Mouse (Mus musculus) small intestine, adult 2 months (tissue): ENCODE measurements at regions not wholly inside any gene's neighbourhood (a gene's known extent, or its start where the extent isn't known, plus 50 kb on each side); places are given as distances from the start of the nearest gene placed in this dataset.
"Not testable (repeated sequence)": the region's sequence is repeated elsewhere in the genome, so short reads cannot be mapped to it uniquely, and the experiment has no call there.

Source experiments
- H3K27ac ChIP-seq: fragments of 200-500 bp; 2 replicates; pipeline ENCODE4 v1.5.1; 2012; ENCODE audit warnings: low read depth, low read length, control low read depth, inconsistent platforms; ENCODE audit not compliant: insufficient read depth
- H3K27me3 ChIP-seq: fragments of 200-500 bp; 2 replicates; pipeline ENCODE4 v1.6.1; 2012; ENCODE audit warnings: mild to moderate bottlenecking, moderate library complexity, low read length, inconsistent platforms; ENCODE audit not compliant: control insufficient read depth, insufficient read depth
- H3K36me3 ChIP-seq: fragments of 200-500 bp; 2 replicates; pipeline ENCODE4 v1.6.1; 2012; ENCODE audit warnings: mild to moderate bottlenecking, low read length, control low read depth, inconsistent platforms; ENCODE audit not compliant: control insufficient read depth, insufficient read depth
- H3K4me1 ChIP-seq: fragments of 200-500 bp; 2 replicates; pipeline ENCODE4 v1.6.1; 2012; ENCODE audit warnings: low read length, inconsistent platforms, mixed read lengths; ENCODE audit not compliant: control insufficient read depth, insufficient read depth, insufficient read length
- H3K4me3 ChIP-seq: fragments of 200-500 bp; 2 replicates; pipeline ENCODE4 v1.5.1; 2012; ENCODE audit warnings: low read depth, mild to moderate bottlenecking, control low read depth, inconsistent platforms, low read length, moderate library complexity
- CTCF ChIP-seq: fragments of 200-500 bp; IDR thresholded peaks from 2 replicates; pipeline ENCODE4 v1.5.1; 2012; ENCODE audit warnings: low read depth, mild to moderate bottlenecking, control low read depth, inconsistent platforms, low read length, moderate library complexity, mixed read lengths; ENCODE audit not compliant: insufficient replicate concordance, insufficient read length; ENCODE audit errors: extremely low read depth
- POLR2A ChIP-seq: fragments of 200-500 bp; IDR thresholded peaks from 2 replicates; pipeline ENCODE4 v1.6.1; 2012; ENCODE audit warnings: low read depth, mild to moderate bottlenecking, control low read depth, inconsistent platforms, low read length, moderate library complexity
- WGBS: fragments of 180-500 bp; shearing (Covaris S2); methylation state at CpG from one replicate; pipeline ENCODE4 v1.1.7; 2018; 5-methylcytosine and 5-hydroxymethylcytosine counted together

DNA sequence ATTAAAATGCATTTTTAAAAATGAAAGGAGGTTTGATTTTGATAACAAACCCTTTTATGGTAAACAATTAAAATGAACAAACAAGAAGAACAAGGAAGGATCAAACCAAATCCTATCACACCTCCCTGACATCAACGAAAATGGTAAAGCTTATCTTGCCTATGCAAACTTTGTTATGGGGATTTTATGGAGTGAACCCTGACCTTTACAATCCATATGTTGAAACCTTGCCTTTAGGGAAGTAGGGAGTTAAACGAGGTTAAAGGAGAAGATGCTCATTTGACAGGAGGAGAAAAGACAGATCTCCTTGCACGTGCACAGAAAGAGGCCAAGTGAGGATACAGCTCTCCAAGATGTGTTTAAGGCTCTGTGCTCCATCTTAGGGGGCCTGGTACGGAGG, 379.5 kb upstream of the Dab2 start:
- no peaks in the 10 kb centered on the region for H3K4me1 ChIP-seq
- H3K27ac ChIP-seq = no peak overlapping the region
- TF ChIP-seq POLR2A = no peak
- no peak for TF ChIP-seq CTCF
- no peak overlapping the region for H3K4me3 ChIP-seq
- H3K27me3 ChIP-seq = no peaks in the 10 kb centered on the region
- no peaks in the 10 kb centered on the region for H3K36me3 ChIP-seq
- WGBS = 14% methylated on average over 4 of the region's 4 CpGs

DNA sequence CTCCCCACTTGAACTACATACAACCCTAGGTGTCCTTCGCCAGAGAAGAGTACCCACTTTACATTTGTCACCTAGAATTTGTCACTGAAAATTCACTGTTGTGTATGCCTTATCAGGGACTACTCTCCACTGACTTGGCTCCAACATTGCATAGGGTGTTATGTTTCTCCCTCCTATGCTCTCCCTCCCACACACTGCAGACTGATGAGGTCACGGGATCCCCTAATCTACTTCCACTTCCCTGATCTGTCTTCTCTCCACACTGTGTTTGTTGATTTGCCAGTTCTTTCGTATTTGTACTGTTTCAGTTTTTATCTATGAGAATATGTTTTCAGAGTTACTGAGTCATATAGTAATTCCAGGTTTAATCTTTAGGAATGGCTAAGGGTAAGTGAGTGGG, 371.8 kb upstream of the Dab2 start:
- Histone ChIP-seq H3K4me3 (no peak overlapping the region), H3K27me3 (no peaks in the 10 kb centered on the region), H3K27ac (no peak overlapping the region), H3K36me3 (no peaks in the 10 kb centered on the region), H3K4me1 (no peaks in the 10 kb centered on the region)
- no peak for TF ChIP-seq POLR2A
- TF ChIP-seq CTCF = no peak
- WGBS = 53% methylated on average over 3 of the region's 3 CpGs

DNA sequence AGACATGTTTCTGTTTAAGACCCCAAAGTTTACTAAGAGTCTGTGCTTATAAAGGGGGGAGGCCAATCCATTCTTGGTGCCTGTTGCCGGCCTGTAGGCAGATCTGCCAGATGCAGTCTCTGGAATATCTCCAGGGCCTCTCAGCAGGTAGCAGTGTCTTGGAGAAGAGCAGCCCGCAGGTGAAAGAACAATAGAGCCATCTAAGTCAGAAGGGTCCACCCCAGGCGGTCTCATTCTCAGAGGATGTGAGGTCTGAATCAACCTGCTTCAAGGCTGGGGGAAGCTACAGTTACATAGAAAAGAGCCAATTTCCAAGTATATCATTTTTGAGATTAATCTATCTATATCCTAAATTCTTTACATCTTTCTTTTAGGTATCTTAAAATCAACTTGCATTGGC, 366.0 kb upstream of the Dab2 start:
- no peak overlapping the region for H3K27ac ChIP-seq
- TF ChIP-seq POLR2A = no peak
- no peak for TF ChIP-seq CTCF
- WGBS = 71% methylated on average over 3 of the region's 3 CpGs
- H3K4me1 ChIP-seq = no peaks in the 10 kb centered on the region
- H3K4me3 ChIP-seq = no peak overlapping the region
- H3K36me3 ChIP-seq = no peaks in the 10 kb centered on the region
- H3K27me3 ChIP-seq = no peaks in the 10 kb centered on the region

DNA sequence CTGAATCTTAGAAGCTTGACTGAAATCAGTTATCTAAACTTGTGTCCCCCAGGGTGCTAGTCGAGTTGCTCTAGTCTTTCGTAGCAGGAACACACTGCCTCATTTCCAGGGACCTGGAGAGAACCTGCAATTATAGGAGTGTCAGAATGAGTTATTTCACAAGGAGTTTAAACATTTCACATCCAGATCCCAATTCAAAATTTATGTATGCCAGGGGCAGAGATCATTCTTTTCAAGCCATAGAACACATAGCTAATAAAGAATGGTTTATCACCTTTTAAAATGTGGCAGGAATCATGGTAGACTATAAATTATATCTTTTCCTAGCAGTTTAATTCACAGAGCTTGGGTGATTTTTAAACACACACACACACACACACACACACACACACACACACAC, 358.6 kb upstream of the Dab2 start:
- 65% methylated on average over 2 of the region's 2 CpGs for WGBS
- Histone ChIP-seq H3K36me3 (no peaks in the 10 kb centered on the region), H3K4me1 (no peaks in the 10 kb centered on the region), H3K27ac (no peak overlapping the region), H3K27me3 (no peaks in the 10 kb centered on the region), H3K4me3 (no peak overlapping the region)
- TF ChIP-seq CTCF = no peak
- no peak for TF ChIP-seq POLR2A

DNA sequence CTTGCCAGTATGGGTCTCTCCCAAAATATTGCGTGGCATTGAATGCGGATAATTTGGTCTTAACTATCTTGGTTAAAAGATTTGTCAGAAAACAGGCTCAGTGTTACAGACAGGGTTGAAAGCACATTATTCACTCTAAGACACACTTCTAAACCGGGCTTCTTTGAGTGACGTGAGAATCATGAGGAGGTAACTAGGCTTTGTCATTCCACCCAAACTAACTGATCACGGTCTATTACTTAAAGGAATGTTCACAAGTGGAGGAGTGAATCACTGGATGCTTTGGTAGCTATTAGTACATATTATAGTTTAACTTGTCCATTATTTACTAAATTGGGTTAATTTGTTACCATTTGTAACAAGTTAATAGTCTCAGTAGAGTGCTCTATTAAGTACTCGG, 352.9 kb upstream of the Dab2 start:
- Histone ChIP-seq H3K4me3 (no peak overlapping the region), H3K27me3 (no peaks in the 10 kb centered on the region), H3K36me3 (no peaks in the 10 kb centered on the region), H3K4me1 (no peaks in the 10 kb centered on the region), H3K27ac (no peak overlapping the region)
- 93% methylated on average over 6 of the region's 6 CpGs for WGBS
- TF ChIP-seq CTCF = no peak

DNA sequence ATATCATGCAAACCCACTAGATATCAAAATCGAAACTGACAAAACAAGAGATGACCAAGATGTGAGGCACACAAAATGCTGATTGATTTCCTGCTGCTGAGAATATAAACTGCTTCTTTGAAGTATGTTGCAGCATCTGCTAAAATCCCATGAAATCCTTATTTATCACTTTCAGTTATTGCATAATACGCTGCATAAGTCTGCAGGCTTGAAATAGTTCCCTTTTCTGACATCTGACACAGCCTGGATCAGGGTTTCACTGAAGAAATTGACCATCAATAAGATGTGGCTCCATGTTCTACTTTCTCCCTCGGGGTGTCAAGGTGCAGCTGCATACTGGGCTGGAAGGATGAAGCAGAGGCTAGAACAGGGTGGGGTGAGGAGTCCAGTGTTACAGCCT, 348.7 kb upstream of the Dab2 start:
- Histone ChIP-seq H3K4me3 (no peak overlapping the region), H3K27me3 (no peaks in the 10 kb centered on the region), H3K4me1 (0 out of 2 replicates have a peak, but pooled peaks cover 2% of the 10 kb centered on the region), H3K27ac (no peak overlapping the region), H3K36me3 (no peaks in the 10 kb centered on the region)
- TF ChIP-seq POLR2A = no peak
- no peak for TF ChIP-seq CTCF
- WGBS = 62% methylated on average over 3 of the region's 3 CpGs

DNA sequence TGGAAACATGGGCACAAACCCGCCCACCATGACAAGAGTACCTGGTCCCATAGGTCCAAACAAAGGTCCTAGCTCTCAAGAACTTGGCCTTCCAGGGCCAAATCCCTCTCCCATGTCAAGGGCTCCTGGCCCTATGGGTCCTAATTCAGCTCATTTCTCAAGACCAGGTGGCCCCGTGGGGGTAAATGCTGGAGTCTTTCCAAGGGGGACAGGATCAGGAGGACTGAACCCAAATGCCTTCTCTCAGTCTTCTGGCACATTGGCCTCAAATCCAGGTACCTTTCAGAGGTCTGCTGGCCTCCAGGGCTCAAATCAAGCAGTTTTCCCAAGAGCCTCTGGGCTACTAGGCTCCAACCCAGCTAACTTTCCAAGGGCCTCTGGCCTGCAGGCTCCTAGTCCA, 347.9 kb upstream of the Dab2 start:
- not testable (repeated sequence) for H3K4me1 ChIP-seq, H3K27ac ChIP-seq, H3K36me3 ChIP-seq, H3K27me3 ChIP-seq, H3K4me3 ChIP-seq
- WGBS = 93% methylated on average over 2 of the region's 2 CpGs

DNA sequence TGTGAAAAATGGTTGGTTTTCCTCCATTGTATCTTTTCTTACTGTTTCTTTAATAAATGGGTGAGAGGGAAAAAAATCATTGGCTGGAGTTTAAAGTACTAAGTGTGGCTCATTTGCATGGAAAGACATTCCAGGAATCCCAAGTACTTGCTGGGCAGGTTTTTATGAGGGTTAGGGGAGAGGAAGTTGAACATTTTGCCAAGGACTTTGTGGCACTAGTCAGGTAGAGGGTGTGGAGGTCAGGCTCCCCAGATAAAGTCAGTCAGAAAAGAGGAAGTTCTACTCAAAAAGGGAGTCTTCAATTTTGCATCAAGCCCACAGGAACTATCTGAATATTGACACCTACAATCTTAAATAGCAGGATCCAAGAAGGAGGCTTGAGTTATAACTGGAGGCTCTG, 346.5 kb upstream of the Dab2 start:
- H3K4me1 ChIP-seq = 0 out of 2 replicates have a peak, but pooled peaks cover 2% of the 10 kb centered on the region
- H3K4me3 ChIP-seq = no peak overlapping the region
- TF ChIP-seq CTCF (no peak), POLR2A (no peak)
- no peaks in the 10 kb centered on the region for H3K27me3 ChIP-seq
- H3K27ac ChIP-seq = no peak overlapping the region
- no peaks in the 10 kb centered on the region for H3K36me3 ChIP-seq
